Comparison of ENCODE assay signal across 20 mouse cellular contexts in the genomic region with DNA sequence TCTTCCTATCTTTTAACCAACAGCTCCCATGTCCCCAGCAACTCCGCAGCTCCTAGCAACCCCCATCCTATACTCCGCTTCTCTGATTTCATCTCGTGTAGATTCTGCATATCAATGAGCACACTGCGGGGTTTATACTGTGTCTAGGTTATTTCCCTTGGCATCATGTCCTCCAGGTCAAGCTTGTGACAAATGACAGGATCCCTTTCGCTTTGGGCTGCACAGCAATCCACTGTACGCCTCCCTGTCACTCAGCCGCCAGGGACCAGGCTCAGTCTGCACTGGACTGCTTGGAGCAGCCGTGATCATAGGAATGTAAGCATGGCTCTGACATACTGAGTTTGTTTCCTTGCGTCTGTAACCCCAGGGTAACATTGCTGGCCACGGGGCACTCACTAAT.
DNase-seq lines count a peak whose midpoint lies in the region; ATAC-seq and TF ChIP-seq lines count a peak whose summit lies in the region.
"Had no signal": no experiment of that assay in that cellular context is flagged by ENCODE, and none has a peak within 500 bp of the region (broad histone marks: within the 10 kb centered on the region; RNA-seq: fewer than 3 reads in every experiment).

No protein-coding gene starts in this region.

- WGBS in heart, embryonic 10.5 days: 68% methylated on average over 10 of the region's 10 CpGs
- 72% methylated on average over 10 of the region's 10 CpGs for WGBS in midbrain, embryonic 12.5 days
- WGBS in midbrain, embryonic 11.5 days: 82% methylated on average over 10 of the region's 10 CpGs

- H3K4me3 ChIP-seq in heart, embryonic 10.5 days: no peak overlapping the region
- no peak overlapping the region for H3K4me3 ChIP-seq in midbrain, embryonic 12.5 days
- no peak overlapping the region for H3K4me3 ChIP-seq in midbrain, embryonic 11.5 days (ENCODE audit: low read depth, low read length)
- H3K4me3 ChIP-seq: forebrain, embryonic 15.5 days; heart, adult 2 months; heart, embryonic 12.5 days; hindbrain, embryonic 15.5 days had no signal

- H3K9me3 ChIP-seq in heart, embryonic 10.5 days: no peaks in the 10 kb centered on the region
- H3K9me3 ChIP-seq in midbrain, embryonic 12.5 days: no peaks in the 10 kb centered on the region
- no peaks in the 10 kb centered on the region for H3K9me3 ChIP-seq in midbrain, embryonic 11.5 days (ENCODE audit: control insufficient read depth, low read length)
- H3K9me3 ChIP-seq: forebrain, embryonic 15.5 days; heart, embryonic 12.5 days; hindbrain, embryonic 15.5 days had no signal

- ATAC-seq in midbrain, embryonic 12.5 days (ENCODE audit: low FRiP score, low read depth): 0 out of 2 replicates have a peak, but pooled peaks have one; percentile 27
- no peak for ATAC-seq in midbrain, embryonic 11.5 days (ENCODE audit: low FRiP score)
- ATAC-seq: activated CD4-positive, CD25-positive, alpha-beta regulatory T cell, adult 4 months; forebrain, embryonic 15.5 days; Patski had no signal

- DNase-seq in heart, embryonic 10.5 days (ENCODE audit: low spot score): peak; percentile 69
- DNase-seq in heart, postnatal 4 days: no peak
- DNase-seq in kidney, postnatal 14 days: peak; percentile 28
- DNase-seq in kidney, adult 9 months: no peak
- DNase-seq in midbrain, embryonic 11.5 days (ENCODE audit: low spot score, missing footprints): no peak
- DNase-seq in brain, embryonic 14.5 days (ENCODE audit: low read depth): peak; percentile 27
- DNase-seq in layer of hippocampus, postnatal 25 days (ENCODE audit: extremely low spot score in 1 of 2, low spot score in 1 of 2): no peak
- DNase-seq: adrenal gland, postnatal 14 days; cerebellum, adult 18-20 months; cerebellum, adult 9-11 months; cerebellum, postnatal 36 days; gastrocnemius, postnatal 36 days; heart, adult 2 months had no signal

- H3K4me2 ChIP-seq in midbrain, embryonic 12.5 days (replicated peaks): no peak overlapping the region
- no peak overlapping the region for H3K4me2 ChIP-seq in midbrain, embryonic 11.5 days
- H3K4me2 ChIP-seq: forebrain, embryonic 15.5 days; heart, embryonic 12.5 days; hindbrain, embryonic 15.5 days had no signal

- H3K27me3 ChIP-seq in heart, embryonic 10.5 days (ENCODE audit: insufficient read depth, poor library complexity, severe bottlenecking): no peaks in the 10 kb centered on the region
- H3K27me3 ChIP-seq in midbrain, embryonic 12.5 days: no peaks in the 10 kb centered on the region
- no peaks in the 10 kb centered on the region for H3K27me3 ChIP-seq in midbrain, embryonic 11.5 days (ENCODE audit: control insufficient read depth, insufficient read depth, low read length)
- H3K27me3 ChIP-seq: CH12.LX; forebrain, embryonic 15.5 days; heart, embryonic 12.5 days; hindbrain, embryonic 15.5 days; Patski had no signal

- no peak overlapping the region for H3K27ac ChIP-seq in heart, embryonic 10.5 days
- H3K27ac ChIP-seq in midbrain, embryonic 12.5 days (replicated peaks): no peak overlapping the region
- H3K27ac ChIP-seq in midbrain, embryonic 11.5 days (ENCODE audit: low read depth, low read length): no peak overlapping the region
- H3K27ac ChIP-seq: forebrain, embryonic 15.5 days; heart, adult 2 months; hindbrain, embryonic 15.5 days had no signal

- TF ChIP-seq CTCF in brain, embryonic 14.5 days (IDR thresholded peaks at IDR 0.05; ENCODE audit: borderline replicate concordance, extremely low read depth, insufficient read depth, insufficient read length): no peak

- TF ChIP-seq POLR2A in brain, embryonic 14.5 days (IDR thresholded peaks at IDR 0.05; ENCODE audit: borderline replicate concordance, extremely low read depth, insufficient read depth, insufficient read length, poor library complexity, severe bottlenecking): no peak

- H3K4me1 ChIP-seq in heart, embryonic 10.5 days: 0 out of 2 replicates have a peak, but pooled peaks cover 8% of the 10 kb centered on the region
- peaks cover 4% of the 10 kb centered on the region for H3K4me1 ChIP-seq in midbrain, embryonic 12.5 days
- peaks cover 4% of the 10 kb centered on the region; the same call in 1 of the 2 replicates for H3K4me1 ChIP-seq in midbrain, embryonic 11.5 days (ENCODE audit: control insufficient read depth, insufficient read depth, low read length)

- H3K9ac ChIP-seq in midbrain, embryonic 12.5 days (replicated peaks): no peak overlapping the region
- no peak overlapping the region for H3K9ac ChIP-seq in midbrain, embryonic 11.5 days (ENCODE audit: low read length)
- H3K9ac ChIP-seq: forebrain, embryonic 15.5 days; heart, embryonic 12.5 days; hindbrain, embryonic 15.5 days had no signal

- H3K36me3 ChIP-seq in heart, embryonic 10.5 days: no peaks in the 10 kb centered on the region
- no peaks in the 10 kb centered on the region for H3K36me3 ChIP-seq in midbrain, embryonic 12.5 days
- no peaks in the 10 kb centered on the region for H3K36me3 ChIP-seq in midbrain, embryonic 11.5 days (ENCODE audit: control insufficient read depth, insufficient read depth, low read length)
- H3K36me3 ChIP-seq: forebrain, embryonic 15.5 days; heart, embryonic 12.5 days; hindbrain, embryonic 15.5 days had no signal

Comparison
In these comparisons a context has a peak if more than half of its experiments do, and no peak if none do; other contexts are left out.
1. DNase-seq: peak in heart, embryonic 10.5 days (single experiment), kidney, postnatal 14 days (single experiment) and brain, embryonic 14.5 days (single experiment); none in heart, postnatal 4 days (single experiment), kidney, adult 9 months (single experiment), midbrain, embryonic 11.5 days (single experiment) and layer of hippocampus, postnatal 25 days (0 of 2).